Mouse (Mus musculus) MEL (cell line): ENCODE measurements around the gene Crybb1. TPM values are rescaled to one million over a fixed set of nuclear protein-coding genes. Genes with fewer than 3 reads are reported as not detected.

ENCODE experiments used
- DNase-seq: peaks from one replicate; pipeline ENCODE4 v3.0.0; 2011; ENCODE audit warnings: low read depth, low spot score
- H3K27ac ChIP-seq: 2 replicates; pipeline ENCODE4 v1.5.1; 2012; ENCODE audit warnings: low read depth, mild to moderate bottlenecking, control low read depth, low read length, moderate library complexity; ENCODE audit not compliant: control insufficient read depth
- H3K27me3 ChIP-seq, 2 experiments: fragments of 150-350 bp in 1 of 2; sonication (generic) in 1 of 2; 2 replicates each; pipeline ENCODE4 v1.6.1; 2012; ENCODE audit warnings: low read length in 2 of 2, mild to moderate bottlenecking in 2 of 2, improper control_type of control experiment in 1 of 2, moderate library complexity in 1 of 2; ENCODE audit not compliant: insufficient read depth in 2 of 2, control insufficient read depth in 1 of 2
- H3K36me3 ChIP-seq, 2 experiments: 2 replicates each; pipeline ENCODE4 v1.6.1; 2012 to 2014; ENCODE audit warnings: low read length in 2 of 2, improper control_type of control experiment in 1 of 2, inconsistent platforms in 1 of 2, mild to moderate bottlenecking in 1 of 2; ENCODE audit not compliant: insufficient read depth in 2 of 2, control insufficient read depth in 1 of 2
- H3K4me1 ChIP-seq, 2 experiments: fragments of 150-350 bp in 1 of 2; sonication (generic) in 1 of 2; 2 replicates each; pipeline ENCODE4 v1.6.1; 2012; ENCODE audit warnings: low read length in 2 of 2, improper control_type of control experiment in 1 of 2, mild to moderate bottlenecking in 1 of 2; ENCODE audit not compliant: insufficient read depth in 2 of 2, control insufficient read depth in 1 of 2
- H3K4me3 ChIP-seq, 2 experiments: fragments of 150-350 bp in 1 of 2; sonication (generic) in 1 of 2; 2 replicates each; pipeline ENCODE4 v1.5.1; 2012; ENCODE audit warnings: low read depth in 2 of 2, low read length in 2 of 2, mild to moderate bottlenecking in 2 of 2, moderate library complexity in 2 of 2, control low read depth in 1 of 2, improper control_type of control experiment in 1 of 2; ENCODE audit not compliant: control insufficient read depth in 1 of 2, insufficient read depth in 1 of 2
- H3K79me2 ChIP-seq: 2 replicates; pipeline ENCODE4 v1.6.1; 2012; ENCODE audit warnings: mild to moderate bottlenecking, low read length, moderate library complexity; ENCODE audit not compliant: control insufficient read depth, poor library complexity, insufficient read depth
- H3K9ac ChIP-seq: 2 replicates; pipeline ENCODE4 v1.6.1; 2012; ENCODE audit warnings: low read depth, mild to moderate bottlenecking, control low read depth, low read length, moderate library complexity; ENCODE audit not compliant: control insufficient read depth, poor library complexity, severe bottlenecking
- H3K9me3 ChIP-seq: fragments of 150-350 bp; sonication (generic); replicated peaks from 2 replicates; pipeline ENCODE4 v1.6.1; 2012; ENCODE audit warnings: mild to moderate bottlenecking, low read length, improper control_type of control experiment, moderate library complexity; ENCODE audit not compliant: insufficient read depth
- BHLHE40 ChIP-seq: IDR thresholded peaks from 2 replicates; pipeline ENCODE4 v1.6.1; 2012; ENCODE audit warnings: low read depth, mild to moderate bottlenecking, inconsistent platforms, low read length, improper control_type of control experiment, borderline replicate concordance
- CHD2 ChIP-seq: IDR thresholded peaks from 2 replicates; pipeline ENCODE4 v1.6.1; 2011; ENCODE audit warnings: low read length, improper control_type of control experiment
- CTCF ChIP-seq, 3 experiments: IDR thresholded peaks in 2 of 3; conservative IDR thresholded peaks in 1 of 3; 2 replicates each; pipeline ENCODE4 v1.5.1; 2011 to 2012; ENCODE audit warnings: low read length in 3 of 3, low read depth in 2 of 3, mild to moderate bottlenecking in 2 of 3, improper control_type of control experiment in 1 of 3, inconsistent platforms in 1 of 3, mixed read lengths in 1 of 3, moderate library complexity in 1 of 3; ENCODE audit not compliant: control insufficient read depth in 1 of 3, insufficient read depth in 1 of 3, poor library complexity in 1 of 3, severe bottlenecking in 1 of 3
- E2F4 ChIP-seq: IDR thresholded peaks from 2 replicates; pipeline ENCODE4 v1.6.1; 2011; ENCODE audit warnings: low read depth, low read length, improper control_type of control experiment, borderline replicate concordance
- EP300 ChIP-seq, 2 experiments: IDR thresholded peaks; 2 replicates each; pipeline ENCODE4 v1.6.1; 2011; ENCODE audit warnings: improper control_type of control experiment in 2 of 2, low read length in 2 of 2, low read depth in 1 of 2, mild to moderate bottlenecking in 1 of 2
- GABPA ChIP-seq: IDR thresholded peaks from 2 replicates; pipeline ENCODE4 v1.6.1; 2012; ENCODE audit warnings: low read depth, mild to moderate bottlenecking, inconsistent platforms, low read length, improper control_type of control experiment, moderate library complexity
- MAFK ChIP-seq: IDR thresholded peaks from 2 replicates; pipeline ENCODE4 v1.6.1; 2011; ENCODE audit warnings: low read depth, mild to moderate bottlenecking, low read length, improper control_type of control experiment, borderline replicate concordance
- MAX ChIP-seq: IDR thresholded peaks from 2 replicates; pipeline ENCODE4 v1.6.1; 2011; ENCODE audit warnings: low read length, improper control_type of control experiment
- MAZ ChIP-seq: IDR thresholded peaks from 2 replicates; pipeline ENCODE4 v1.6.1; 2012; ENCODE audit warnings: low read depth, mild to moderate bottlenecking, inconsistent platforms, low read length, improper control_type of control experiment
- MEF2A ChIP-seq: IDR thresholded peaks from 2 replicates; pipeline ENCODE4 v1.6.1; 2014; ENCODE audit warnings: low read depth, mild to moderate bottlenecking, inconsistent platforms, low read length, improper control_type of control experiment; ENCODE audit not compliant: poor library complexity, insufficient replicate concordance, severe bottlenecking; ENCODE audit errors: extremely low read depth
- MXI1 ChIP-seq: IDR thresholded peaks from 2 replicates; pipeline ENCODE4 v1.6.1; 2011; ENCODE audit warnings: mild to moderate bottlenecking, low read depth, low read length, improper control_type of control experiment
- MYC ChIP-seq: IDR thresholded peaks from 2 replicates; pipeline ENCODE4 v1.6.1; 2011; ENCODE audit warnings: low read depth, mild to moderate bottlenecking, low read length, improper control_type of control experiment, moderate library complexity
- NELFE ChIP-seq: IDR thresholded peaks from 2 replicates; pipeline ENCODE4 v1.6.1; 2011; ENCODE audit warnings: low read depth, low read length, improper control_type of control experiment
- NRF1 ChIP-seq: IDR thresholded peaks from 2 replicates; pipeline ENCODE4 v1.6.1; 2014; ENCODE audit warnings: low read depth, mild to moderate bottlenecking, inconsistent platforms, low read length, improper control_type of control experiment, moderate library complexity; ENCODE audit not compliant: poor library complexity, insufficient read depth, severe bottlenecking
- POLR2A ChIP-seq, 2 experiments: IDR thresholded peaks; 2 replicates each; pipeline ENCODE4 v1.6.1; 2011 to 2012; ENCODE audit warnings: low read length in 2 of 2, mild to moderate bottlenecking in 2 of 2, control low read depth in 1 of 2, improper control_type of control experiment in 1 of 2, low read depth in 1 of 2, moderate library complexity in 1 of 2; ENCODE audit not compliant: control insufficient read depth in 1 of 2, insufficient read depth in 1 of 2, poor library complexity in 1 of 2
- POLR2AphosphoS2 ChIP-seq: IDR thresholded peaks from 2 replicates; pipeline ENCODE4 v1.6.1; 2011; ENCODE audit warnings: low read length, improper control_type of control experiment
- RCOR1 ChIP-seq: IDR thresholded peaks from 2 replicates; pipeline ENCODE4 v1.6.1; 2012; ENCODE audit warnings: low read depth, mild to moderate bottlenecking, inconsistent platforms, low read length, improper control_type of control experiment
- TBP ChIP-seq: IDR thresholded peaks from 2 replicates; pipeline ENCODE4 v1.8.0; 2011; ENCODE audit warnings: low read depth, low read length, improper control_type of control experiment
- UBTF ChIP-seq: IDR thresholded peaks from 2 replicates; pipeline ENCODE4 v1.6.1; 2012; ENCODE audit warnings: low read depth, mild to moderate bottlenecking, inconsistent platforms, low read length, improper control_type of control experiment, moderate library complexity, borderline replicate concordance; ENCODE audit not compliant: insufficient read depth
- USF1 ChIP-seq: IDR thresholded peaks from 2 replicates; pipeline ENCODE4 v1.6.1; 2014; ENCODE audit warnings: low read depth, mild to moderate bottlenecking, inconsistent platforms, low read length, improper control_type of control experiment, moderate library complexity
- ZC3H11A ChIP-seq: IDR thresholded peaks from 2 replicates; pipeline ENCODE4 v1.6.1; 2012; ENCODE audit warnings: low read depth, mild to moderate bottlenecking, inconsistent platforms, low read length, improper control_type of control experiment
- ZKSCAN1 ChIP-seq: IDR thresholded peaks from 2 replicates; pipeline ENCODE4 v1.6.1; 2012; ENCODE audit warnings: low read depth, mild to moderate bottlenecking, inconsistent platforms, low read length, improper control_type of control experiment, moderate library complexity
- ZMIZ1 ChIP-seq: IDR thresholded peaks from 2 replicates; pipeline ENCODE4 v1.6.1; 2012; ENCODE audit warnings: low read depth, mild to moderate bottlenecking, inconsistent platforms, low read length, improper control_type of control experiment, moderate library complexity
- ZNF384 ChIP-seq: IDR thresholded peaks from 2 replicates; pipeline ENCODE4 v1.6.1; 2012; ENCODE audit warnings: low read depth, mild to moderate bottlenecking, inconsistent platforms, low read length, improper control_type of control experiment
- polyA plus RNA-seq, 2 experiments: library from polyadenylated mRNA; stranded (reverse) in 1 of 2; unstranded in 1 of 2; fragments of >175 nt in 1 of 2; fragments of >200 nt in 1 of 2; gene quantifications; 2 replicates each; pipeline versions ENCODE4 v1.2.1 to v1.2.4; 2012; ENCODE audit warnings: low replicate concordance in 2 of 2, low read depth in 1 of 2; ENCODE audit not compliant: insufficient read length in 2 of 2, insufficient read depth in 1 of 2, missing spikeins in 1 of 2
- total RNA-seq: library from RNA; depleted of rRNA; stranded (reverse); fragments of 300-350 nt; gene quantifications from 2 replicates; pipeline ENCODE4 v1.2.3, GENCODE M21; 2012

Gene Crybb1
- total and polyA plus RNA-seq, 3 experiments, result 0.24 to 0.27 TPM; not detected in 1

- TF ChIP-seq ZKSCAN1 (no peak), MEF2A (no peak), BHLHE40 (no peak), MAZ (peak; percentile 33; the same call in 1 of the 2 replicates), NRF1 (no peak), CTCF (IDR thresholded peaks at IDR 0.05 in 2 of 3, conservative IDR thresholded peaks at IDR 0.05 in 1 of 3; ENCODE audit: control insufficient read depth in 1 of 3, insufficient read depth in 1 of 3, low read depth in 2 of 3, low read length in 3 of 3, poor library complexity in 1 of 3, severe bottlenecking in 1 of 3) (no peak), MXI1 (peak; percentile 72), MAFK (no peak), POLR2AphosphoS2 (no peak), EP300 (IDR thresholded peaks at IDR 0.05; ENCODE audit: low read depth in 1 of 2, low read length in 2 of 2) (peak; percentile 18 to 70; a peak in 3 of 4 replicates), GABPA (no peak), POLR2A (IDR thresholded peaks at IDR 0.05; ENCODE audit: control insufficient read depth in 1 of 2, insufficient read depth in 1 of 2, low read depth in 1 of 2, low read length in 2 of 2, poor library complexity in 1 of 2) (no peak), ZMIZ1 (no peak), CHD2 (no peak)
- TF ChIP-seq, all 39 proteins: peak for 8
Measured at GRCm38 (mm10) chr5:112296404-112297181, 41.0 kb downstream of the Crybb1 start (continued).

DNA sequence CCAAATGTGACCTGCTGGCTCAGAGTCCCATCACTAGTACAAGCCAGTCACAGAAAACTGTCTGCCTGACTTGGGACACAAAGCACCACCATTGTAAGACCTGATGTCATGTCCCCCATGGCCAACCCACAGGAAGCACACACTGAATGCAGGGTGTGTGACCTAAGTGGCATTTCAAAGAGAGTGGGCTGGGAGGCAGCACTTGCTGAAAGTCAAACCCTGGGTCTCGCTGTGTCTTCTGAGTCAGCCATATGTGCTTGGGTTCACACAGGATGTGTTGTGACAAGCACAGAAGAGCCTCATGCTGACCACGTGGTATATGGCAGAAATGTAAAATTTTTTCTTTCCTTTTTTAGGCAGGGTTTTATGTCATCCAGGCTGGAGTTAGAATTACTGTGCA lies 41.6 kb downstream of the Crybb1 start:
- TF ChIP-seq MAFK (no peak), UBTF (no peak), RCOR1 (no peak), MYC (no peak), NELFE (no peak), MAZ (no peak), USF1 (no peak), ZNF384 (no peak), ZMIZ1 (no peak), MAX (no peak), ZC3H11A (no peak), E2F4 (no peak), TBP (no peak)
- TF ChIP-seq, all 39 proteins: peak for 0
- no peak for DNase-seq
- Histone ChIP-seq H3K4me1 (peaks cover 23 to 42% of the 10 kb centered on the region in 2 experiments), H3K9me3 (no peaks in the 10 kb centered on the region), H3K9ac (no peak overlapping the region; the same call in 1 of the 2 replicates), H3K79me2 (peaks cover 47% of the 10 kb centered on the region; the same call in 1 of the 2 replicates), H3K27ac (peak overlapping the region; percentile 56), H3K27me3 (no peaks in the 10 kb centered on the region), H3K4me3 (no peak overlapping the region), H3K36me3 (peaks cover 0 to 25% of the 10 kb centered on the region in 2 experiments; a peak in 2 of 4 replicates)
